ENCODE assay signal across 10 mouse cellular contexts in genomic region chr4:59807521-59807920, GRCm38 (mm10). TPM values are rescaled to one million over a fixed set of nuclear protein-coding genes. Genes with fewer than 3 reads are reported as not detected.
A peak's percentile ranks its signal among the peaks of the same experiment; 100 is the strongest.
DNase-seq lines count a peak whose midpoint lies in the region; ATAC-seq and TF ChIP-seq lines count a peak whose summit lies in the region.
"Had no signal": no experiment of that assay in that cellular context is flagged by ENCODE, and none has a peak within 500 bp of the region (broad histone marks: within the 10 kb centered on the region; RNA-seq: fewer than 3 reads in every experiment).

No protein-coding gene starts in this region.

- H3K4me3 ChIP-seq in forebrain, embryonic 13.5 days: peak overlapping the region; percentile 90; the same call in 1 of the 2 replicates
- H3K4me3 ChIP-seq in forebrain, embryonic 12.5 days (replicated peaks): no peak overlapping the region
- H3K4me3 ChIP-seq in lung, embryonic 14.5 days (ENCODE audit: low read depth, low read length): 0 out of 2 replicates have a peak overlapping the region, but pooled peaks have one; percentile 93
- H3K4me3 ChIP-seq in lung, adult 2 months (replicated peaks; ENCODE audit: extremely low read depth, low read depth, low read length): no peak overlapping the region
- H3K4me3 ChIP-seq in hindbrain, embryonic 15.5 days: peak overlapping the region; percentile 98
- no peak overlapping the region for H3K4me3 ChIP-seq in neural tube, embryonic 12.5 days

- 80% methylated on average over 2 of the region's 2 CpGs for WGBS in forebrain, embryonic 13.5 days
- 83% methylated on average over 2 of the region's 2 CpGs for whole genome bisulfite sequencing in forebrain, embryonic 12.5 days
- WGBS in lung, embryonic 14.5 days: 69% methylated on average over 2 of the region's 2 CpGs
- 57% methylated on average over 2 of the region's 2 CpGs for WGBS in lung, adult 2 months
- WGBS in hindbrain, embryonic 15.5 days: 57% methylated on average over 2 of the region's 2 CpGs
- WGBS in neural tube, embryonic 12.5 days: 65% methylated on average over 2 of the region's 2 CpGs

- H3K4me1 ChIP-seq in forebrain, embryonic 13.5 days: peaks cover 21% of the 10 kb centered on the region
- peaks cover 22% of the 10 kb centered on the region for H3K4me1 ChIP-seq in forebrain, embryonic 12.5 days
- no peaks in the 10 kb centered on the region for H3K4me1 ChIP-seq in lung, embryonic 14.5 days (ENCODE audit: insufficient read depth)
- H3K4me1 ChIP-seq in lung, adult 2 months (ENCODE audit: control insufficient read depth, insufficient read depth, low read length): peaks cover 4% of the 10 kb centered on the region
- peaks cover 30% of the 10 kb centered on the region for H3K4me1 ChIP-seq in hindbrain, embryonic 15.5 days (replicated peaks)
- peaks cover 12% of the 10 kb centered on the region; the same call in 1 of the 2 replicates for H3K4me1 ChIP-seq in neural tube, embryonic 12.5 days

- H3K9ac ChIP-seq in forebrain, embryonic 13.5 days: no peak overlapping the region
- H3K9ac ChIP-seq in forebrain, embryonic 12.5 days: no peak overlapping the region
- H3K9ac ChIP-seq in lung, embryonic 14.5 days: no peak overlapping the region
- peak overlapping the region; percentile 91; the same call in 1 of the 2 replicates for H3K9ac ChIP-seq in hindbrain, embryonic 15.5 days
- H3K9ac ChIP-seq in neural tube, embryonic 12.5 days: no peak overlapping the region

- TF ChIP-seq POLR2A in lung, adult 2 months (IDR thresholded peaks at IDR 0.05; ENCODE audit: borderline replicate concordance, extremely low read depth, low read depth, low read length): no peak

- no peaks in the 10 kb centered on the region for H3K9me3 ChIP-seq in forebrain, embryonic 13.5 days (replicated peaks)
- no peaks in the 10 kb centered on the region for H3K9me3 ChIP-seq in forebrain, embryonic 12.5 days
- H3K9me3 ChIP-seq in lung, embryonic 14.5 days (ENCODE audit: low read depth, low read length): no peaks in the 10 kb centered on the region
- no peaks in the 10 kb centered on the region for H3K9me3 ChIP-seq in hindbrain, embryonic 15.5 days
- no peaks in the 10 kb centered on the region for H3K9me3 ChIP-seq in neural tube, embryonic 12.5 days

- DNase-seq in lung, embryonic 14.5 days: no peak
- DNase-seq in lung, adult 2 months: no peak
- no peak for DNase-seq in layer of hippocampus, postnatal 25 days (ENCODE audit: extremely low spot score in 1 of 2, low spot score in 1 of 2)
- no peak for DNase-seq in adrenal gland, postnatal 14 days
- DNase-seq: cerebellum, adult 11 months; kidney, adult 18-20 months had no signal

- no peaks in the 10 kb centered on the region for H3K36me3 ChIP-seq in forebrain, embryonic 13.5 days (ENCODE audit: poor library complexity, severe bottlenecking)
- no peaks in the 10 kb centered on the region for H3K36me3 ChIP-seq in forebrain, embryonic 12.5 days (replicated peaks)
- no peaks in the 10 kb centered on the region for H3K36me3 ChIP-seq in lung, embryonic 14.5 days (ENCODE audit: insufficient read depth)
- no peaks in the 10 kb centered on the region for H3K36me3 ChIP-seq in hindbrain, embryonic 15.5 days
- no peaks in the 10 kb centered on the region for H3K36me3 ChIP-seq in neural tube, embryonic 12.5 days

- H3K27me3 ChIP-seq in forebrain, embryonic 13.5 days: 0 out of 2 replicates have a peak, but pooled peaks cover 2% of the 10 kb centered on the region
- H3K27me3 ChIP-seq in forebrain, embryonic 12.5 days: no peaks in the 10 kb centered on the region
- no peaks in the 10 kb centered on the region for H3K27me3 ChIP-seq in lung, embryonic 14.5 days (ENCODE audit: insufficient read depth, low read length)
- H3K27me3 ChIP-seq in hindbrain, embryonic 15.5 days: no peaks in the 10 kb centered on the region
- H3K27me3 ChIP-seq in neural tube, embryonic 12.5 days (replicated peaks): no peaks in the 10 kb centered on the region

- peak overlapping the region; percentile 99; the same call in 1 of the 2 replicates for H3K4me2 ChIP-seq in forebrain, embryonic 13.5 days
- no peak overlapping the region; the same call in 1 of the 2 replicates for H3K4me2 ChIP-seq in forebrain, embryonic 12.5 days
- H3K4me2 ChIP-seq in lung, embryonic 14.5 days: peak overlapping the region; percentile 99
- H3K4me2 ChIP-seq in hindbrain, embryonic 15.5 days: peak overlapping the region; percentile 90
- peak overlapping the region; percentile 90 for H3K4me2 ChIP-seq in neural tube, embryonic 12.5 days (replicated peaks)

- TF ChIP-seq CTCF in lung, embryonic 14.5 days (IDR thresholded peaks at IDR 0.05; ENCODE audit: low read depth): no peak
- no peak for TF ChIP-seq CTCF in lung, adult 2 months (IDR thresholded peaks at IDR 0.05; ENCODE audit: insufficient read depth, low read length)

- ATAC-seq in forebrain, embryonic 13.5 days: no peak
- ATAC-seq in forebrain, embryonic 12.5 days (ENCODE audit: low FRiP score): no peak
- ATAC-seq in lung, embryonic 14.5 days (ENCODE audit: insufficient read depth): no peak
- ATAC-seq in hindbrain, embryonic 15.5 days (ENCODE audit: low FRiP score, low read depth): no peak
- no peak for ATAC-seq in neural tube, embryonic 12.5 days (ENCODE audit: low FRiP score, low read depth)

- H3K27ac ChIP-seq in forebrain, embryonic 13.5 days: no peak overlapping the region
- H3K27ac ChIP-seq in forebrain, embryonic 12.5 days: no peak overlapping the region
- no peak overlapping the region for H3K27ac ChIP-seq in lung, embryonic 14.5 days (ENCODE audit: low read depth)
- H3K27ac ChIP-seq in hindbrain, embryonic 15.5 days (replicated peaks): no peak overlapping the region
- no peak overlapping the region for H3K27ac ChIP-seq in neural tube, embryonic 12.5 days

RNA-seq across cellular contexts. Expression of gene Snx30, which starts 1.9 kb away (rescaled TPM):
- polyA plus RNA-seq in forebrain, embryonic 13.5 days (2015; fragmentation: Nextera tagmentation; extraction: Ambion mirVana): 8.8 and 9.4 TPM in 2 replicates
- 12.1 and 13.4 TPM in 2 replicates for polyA plus RNA-seq in forebrain, embryonic 12.5 days (2016; fragmentation: Nextera tagmentation; extraction: Ambion mirVana)
- 9.8 and 10.6 TPM in 2 replicates for polyA plus RNA-seq in lung, embryonic 14.5 days (2014; fragmentation: Nextera tagmentation; extraction: Ambion mirVana)
- polyA plus RNA-seq in lung, adult 2 months (2012; rRNA removed): 5.1 and 7.0 TPM in 2 replicates
- polyA plus RNA-seq in hindbrain, embryonic 15.5 days (2015; fragmentation: Nextera tagmentation; extraction: Ambion mirVana): 18.3 TPM in 2 replicates
- 17.1 and 20.2 TPM in 2 replicates for polyA plus RNA-seq in neural tube, embryonic 12.5 days (2016; fragmentation: Nextera tagmentation; extraction: Ambion mirVana)
- total RNA-seq in layer of hippocampus, postnatal 25 days (2021): 10 to 100 TPM; 38.9 to 47.6 TPM
- 7.3 and 9.5 TPM in 2 replicates for total RNA-seq in adrenal gland, postnatal 14 days (2021)

RNA-seq across cellular contexts. Expression of gene Inip, which starts 6.1 kb away (rescaled TPM):
- polyA plus RNA-seq in forebrain, embryonic 13.5 days (2015; fragmentation: Nextera tagmentation; extraction: Ambion mirVana): 96.1 and 96.8 TPM in 2 replicates
- 100 and 111 TPM in 2 replicates for polyA plus RNA-seq in forebrain, embryonic 12.5 days (2016; fragmentation: Nextera tagmentation; extraction: Ambion mirVana)
- 60.7 and 64.7 TPM in 2 replicates for polyA plus RNA-seq in lung, embryonic 14.5 days (2014; fragmentation: Nextera tagmentation; extraction: Ambion mirVana)
- 6.8 and 8.9 TPM in 2 replicates for polyA plus RNA-seq in lung, adult 2 months (2012; rRNA removed)
- 53.3 and 53.8 TPM in 2 replicates for polyA plus RNA-seq in hindbrain, embryonic 15.5 days (2015; fragmentation: Nextera tagmentation; extraction: Ambion mirVana)
- polyA plus RNA-seq in neural tube, embryonic 12.5 days (2016; fragmentation: Nextera tagmentation; extraction: Ambion mirVana): 82.4 and 87.2 TPM in 2 replicates
- total RNA-seq in layer of hippocampus, postnatal 25 days (2021): 10 to 100 TPM; 25.2 to 25.6 TPM
- total RNA-seq in adrenal gland, postnatal 14 days (2021): 14.2 and 19.3 TPM in 2 replicates

Comparison
In these comparisons a context has a peak if more than half of its experiments do, and no peak if none do; other contexts are left out.
1. H3K4me3 ChIP-seq: peak in forebrain, embryonic 13.5 days (single experiment), lung, embryonic 14.5 days (single experiment) and hindbrain, embryonic 15.5 days (single experiment); none in forebrain, embryonic 12.5 days (single experiment), lung, adult 2 months (single experiment) and neural tube, embryonic 12.5 days (single experiment).